Mouse (Mus musculus) naive thymus-derived CD4-positive, alpha-beta T cell, adult 2 months (primary cell): Measurements from ENCODE around the gene Adi1.

Experiments
- DNase-seq: peaks from one replicate; pipeline ENCODE4 v3.0.0-alpha.2; 2011; ENCODE audit warnings: low read depth

Gene Adi1

DNA sequence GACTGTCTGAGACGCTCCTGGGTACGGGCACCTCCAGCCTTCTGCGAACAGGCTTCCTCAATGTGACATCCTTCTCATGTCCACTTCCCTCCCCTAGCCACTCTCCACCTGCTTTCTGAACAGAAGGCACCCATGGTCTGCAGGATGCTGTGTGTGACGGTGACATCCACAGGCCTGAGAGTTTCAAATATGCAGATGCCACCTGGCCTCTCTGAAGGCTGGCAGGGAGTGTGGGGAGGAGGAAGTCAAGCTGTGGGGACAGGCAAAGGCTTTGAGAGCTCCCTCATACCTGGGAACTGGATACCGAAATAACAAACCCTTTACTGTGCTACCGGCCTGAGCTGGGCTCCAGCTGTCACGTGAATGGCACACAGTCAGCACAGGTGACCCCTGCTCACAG lies 19.7 kb downstream of the Adi1 start:
- no peak for DNase-seq

DNA sequence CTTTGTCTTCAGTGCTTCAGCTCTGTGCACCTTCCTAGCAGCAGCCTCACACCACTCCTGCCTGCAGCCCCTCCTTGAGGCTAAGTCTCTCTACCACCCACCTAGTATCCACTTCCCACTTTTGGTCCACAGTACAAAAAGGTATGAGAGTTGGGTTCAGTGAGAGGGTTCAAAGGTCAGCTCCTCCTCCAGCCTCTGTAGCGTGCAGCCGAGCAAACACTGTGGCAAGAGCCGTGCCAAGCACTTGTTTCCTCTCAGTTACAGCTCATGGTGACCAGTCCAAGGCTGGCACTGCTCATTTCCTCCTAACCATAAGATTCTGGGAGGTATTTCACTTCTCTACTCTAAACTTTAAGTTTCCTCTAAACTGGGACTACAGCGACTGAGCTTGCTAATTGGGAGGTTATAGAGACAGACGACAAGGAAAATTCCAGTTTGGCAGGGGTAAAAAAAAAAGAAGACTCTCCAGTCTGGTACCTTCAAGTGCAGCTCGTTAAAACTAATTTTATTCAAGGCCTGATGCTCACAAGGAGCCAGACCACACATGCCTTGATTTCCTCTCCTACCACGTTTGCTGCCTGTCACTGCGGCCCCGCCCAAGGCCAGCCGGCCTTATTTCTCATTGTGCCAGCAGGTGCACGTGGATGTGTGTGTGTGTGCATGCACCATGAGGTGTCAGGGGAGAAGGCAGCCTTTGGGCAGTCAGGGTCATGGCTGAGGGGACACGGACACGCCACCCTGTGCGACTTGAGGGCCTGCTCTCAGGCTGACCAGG lies 23.0 kb downstream of the Adi1 start:
- no peak for DNase-seq

DNA sequence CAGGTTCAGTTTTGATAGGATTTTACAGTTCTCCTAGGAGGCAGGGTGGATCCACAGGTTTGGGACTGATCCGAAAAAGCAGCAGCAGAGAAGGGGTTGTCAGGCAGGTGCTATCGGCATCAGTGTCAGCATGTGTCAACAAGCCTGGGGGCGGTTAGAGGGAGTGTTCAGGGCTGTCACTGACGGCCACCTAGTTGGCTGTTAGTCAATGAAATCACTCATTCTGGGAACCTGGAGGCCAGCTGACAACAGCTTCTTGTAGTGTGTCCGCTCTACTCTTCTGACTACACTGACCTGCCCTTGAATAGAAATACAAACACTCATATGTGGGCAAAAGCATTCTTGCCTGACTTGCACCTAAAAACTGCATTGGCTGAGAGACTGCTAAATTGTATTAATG lies 24.1 kb downstream of the Adi1 start:
- DNase-seq: no peak

DNA sequence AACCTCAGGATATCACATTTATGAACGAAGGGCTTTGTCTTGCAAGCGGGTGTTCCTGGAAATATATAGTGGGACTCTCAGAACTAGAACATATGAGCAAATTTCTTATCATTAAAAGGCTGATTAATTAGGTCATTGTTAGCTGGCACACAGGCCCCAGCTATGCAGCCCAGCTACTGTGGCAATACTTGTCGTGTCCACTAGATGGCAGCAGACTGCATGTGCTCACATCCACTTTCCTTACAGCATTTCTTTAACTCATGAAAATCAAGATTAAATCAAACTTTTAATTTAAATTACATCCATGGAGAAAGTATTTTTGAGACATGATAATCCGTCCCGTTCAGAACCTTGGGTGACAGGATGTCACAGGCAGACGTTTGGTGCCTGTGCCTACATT lies 24.6 kb downstream of the Adi1 start:
- peak; percentile 86 for DNase-seq

DNA sequence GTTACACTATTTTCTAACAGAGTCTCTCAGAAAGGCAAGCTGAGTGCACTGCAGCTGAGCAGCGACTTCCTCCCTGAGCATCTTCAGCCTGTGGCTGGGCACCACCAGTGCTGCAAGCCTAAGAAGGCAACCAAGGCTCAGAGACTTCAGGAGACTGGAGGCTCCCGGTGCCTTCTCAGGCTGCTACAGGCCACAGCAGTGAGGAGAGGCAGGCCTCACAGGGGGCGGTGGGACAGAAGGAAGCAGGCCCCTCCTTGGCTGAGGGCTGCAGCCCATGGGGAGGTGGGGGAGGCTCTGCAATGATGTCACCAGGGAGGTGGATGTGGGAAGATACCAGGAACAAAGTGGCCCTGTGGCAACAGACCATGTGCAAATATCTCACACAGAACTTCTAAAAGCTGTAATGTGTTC lies 25.1 kb downstream of the Adi1 start:
- no peak for DNase-seq

DNA sequence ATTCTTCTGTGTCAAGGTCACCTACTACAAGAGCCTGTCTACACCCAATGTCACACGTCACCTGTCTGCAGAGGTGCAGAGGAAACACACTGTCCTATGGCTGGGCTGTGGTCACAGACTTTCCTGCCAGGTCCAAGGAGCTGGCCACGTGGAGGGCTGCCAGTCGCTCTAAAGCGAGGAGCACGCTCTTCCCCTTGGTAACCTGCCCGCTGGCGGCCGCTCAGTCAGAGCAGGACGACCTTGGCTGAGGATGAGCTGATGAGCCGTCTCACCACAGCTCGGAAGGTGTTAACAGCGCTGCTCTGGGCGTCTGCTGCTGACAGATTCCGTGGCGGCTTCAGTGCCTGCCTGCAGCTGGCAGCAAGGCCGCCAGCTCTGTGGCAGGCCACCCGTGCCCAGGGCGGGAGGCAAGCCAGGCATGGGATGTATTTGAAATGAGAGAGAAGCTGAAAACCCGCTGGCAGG lies 25.6 kb downstream of the Adi1 start:
- DNase-seq: no peak

DNA sequence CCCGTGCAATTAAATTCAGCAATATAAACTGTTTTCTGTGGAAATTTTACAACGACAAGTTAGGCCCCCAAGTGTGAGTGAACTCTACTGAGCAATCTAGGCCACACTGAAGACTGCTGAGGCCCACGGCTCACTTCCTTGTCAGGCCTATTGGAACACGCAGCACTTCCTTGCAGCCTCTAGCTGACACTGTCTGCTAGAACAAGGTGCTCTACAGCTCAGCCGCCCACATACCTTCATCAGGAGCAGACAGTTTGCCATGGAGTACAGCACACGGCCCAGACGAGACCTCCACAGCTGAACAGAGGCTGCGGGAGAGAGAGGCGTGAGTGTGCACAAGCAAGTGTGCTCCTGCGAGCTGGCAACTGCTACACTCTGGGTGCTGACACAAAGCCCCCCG lies 26.3 kb downstream of the Adi1 start:
- no peak for DNase-seq

DNA sequence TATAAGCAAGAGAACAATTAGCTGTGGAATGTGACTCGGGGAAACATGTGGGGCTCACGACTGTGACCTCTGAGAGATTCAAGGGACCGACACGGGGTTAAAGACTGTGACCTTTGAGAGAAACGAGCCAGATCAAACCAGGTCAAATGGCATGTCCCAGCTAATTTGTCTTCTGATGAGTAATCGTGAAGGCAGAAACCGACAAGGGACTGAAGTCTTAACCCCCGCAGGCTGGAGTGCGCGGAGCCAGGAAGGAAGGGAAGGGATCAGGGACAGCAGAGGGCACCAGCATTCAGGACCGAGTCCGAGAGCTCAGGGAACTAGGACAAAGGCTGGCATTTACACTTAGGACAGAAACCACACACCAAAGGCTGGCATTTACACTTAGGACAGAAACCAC lies 29.4 kb downstream of the Adi1 start:
- DNase-seq: no peak

DNA sequence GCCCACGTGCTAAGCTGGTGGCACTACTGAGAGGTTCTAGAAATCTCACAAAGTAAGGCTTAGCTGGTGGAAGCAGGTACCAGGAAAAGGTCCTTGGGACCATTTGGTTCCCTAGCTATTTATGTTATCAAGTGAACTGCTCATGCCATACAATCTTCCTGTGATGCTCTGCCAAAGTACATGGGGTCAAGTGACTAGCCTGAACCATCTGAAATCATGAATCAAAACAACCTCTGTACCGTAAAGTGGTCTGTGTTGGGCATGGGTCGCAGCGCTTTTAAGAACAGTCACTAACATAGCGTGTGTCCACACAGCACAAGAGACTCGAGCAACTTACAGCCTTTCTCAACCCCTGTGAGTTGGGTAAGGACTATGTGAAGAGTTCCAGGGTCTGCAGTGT lies 30.2 kb downstream of the Adi1 start:
- DNase-seq: no peak

DNA sequence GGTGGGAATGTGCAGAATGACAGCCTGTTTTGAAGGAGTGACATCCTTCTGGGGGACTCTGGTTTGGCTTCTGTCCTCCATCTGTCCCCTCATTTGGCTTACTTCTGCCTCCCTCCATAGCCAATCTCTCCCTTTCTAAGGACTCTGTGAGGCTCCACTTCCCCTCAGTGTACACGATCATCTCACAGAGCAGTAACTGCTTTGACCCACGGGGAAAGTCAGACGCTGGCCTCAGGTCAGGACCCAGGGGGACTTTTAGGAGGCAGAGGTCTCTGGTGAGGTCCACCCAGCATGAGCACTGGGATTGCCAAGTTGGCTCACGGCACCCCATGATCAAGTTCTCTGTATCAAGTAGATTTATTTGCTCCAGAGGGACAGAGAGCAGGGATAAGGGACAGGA lies 33.1 kb downstream of the Adi1 start:
- DNase-seq: no peak

DNA sequence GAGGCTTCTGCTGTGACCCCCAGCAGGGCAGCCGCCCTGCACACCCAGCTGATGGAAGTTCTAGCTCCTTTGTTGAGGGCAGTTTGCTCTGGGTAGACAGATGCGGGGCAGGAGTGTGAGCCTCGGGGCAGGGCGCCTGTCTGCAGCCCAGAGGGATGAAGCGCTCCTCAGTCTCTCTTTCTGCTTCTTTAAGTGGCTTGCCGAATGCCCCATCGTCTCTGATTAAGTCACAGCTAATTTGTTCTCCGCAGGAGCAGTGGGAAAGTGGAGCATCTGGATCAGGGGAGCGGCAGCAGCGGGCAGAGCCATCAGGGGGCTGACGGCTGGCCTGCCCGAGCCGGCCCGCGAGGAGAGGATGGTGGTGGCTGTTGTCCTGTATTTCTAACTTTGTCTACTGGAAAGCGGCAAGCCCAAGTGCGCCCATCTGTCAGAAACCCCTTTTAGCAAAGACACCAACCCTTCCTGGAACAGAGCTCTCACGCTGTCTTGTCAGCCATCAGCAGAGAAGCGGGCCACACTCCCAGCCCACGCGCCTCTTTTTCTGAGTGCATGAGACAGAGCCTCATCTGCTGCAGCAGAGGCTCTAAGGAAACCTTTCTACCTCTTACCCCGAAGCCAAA lies 35.6 kb downstream of the Adi1 start:
- no peak for DNase-seq

DNA sequence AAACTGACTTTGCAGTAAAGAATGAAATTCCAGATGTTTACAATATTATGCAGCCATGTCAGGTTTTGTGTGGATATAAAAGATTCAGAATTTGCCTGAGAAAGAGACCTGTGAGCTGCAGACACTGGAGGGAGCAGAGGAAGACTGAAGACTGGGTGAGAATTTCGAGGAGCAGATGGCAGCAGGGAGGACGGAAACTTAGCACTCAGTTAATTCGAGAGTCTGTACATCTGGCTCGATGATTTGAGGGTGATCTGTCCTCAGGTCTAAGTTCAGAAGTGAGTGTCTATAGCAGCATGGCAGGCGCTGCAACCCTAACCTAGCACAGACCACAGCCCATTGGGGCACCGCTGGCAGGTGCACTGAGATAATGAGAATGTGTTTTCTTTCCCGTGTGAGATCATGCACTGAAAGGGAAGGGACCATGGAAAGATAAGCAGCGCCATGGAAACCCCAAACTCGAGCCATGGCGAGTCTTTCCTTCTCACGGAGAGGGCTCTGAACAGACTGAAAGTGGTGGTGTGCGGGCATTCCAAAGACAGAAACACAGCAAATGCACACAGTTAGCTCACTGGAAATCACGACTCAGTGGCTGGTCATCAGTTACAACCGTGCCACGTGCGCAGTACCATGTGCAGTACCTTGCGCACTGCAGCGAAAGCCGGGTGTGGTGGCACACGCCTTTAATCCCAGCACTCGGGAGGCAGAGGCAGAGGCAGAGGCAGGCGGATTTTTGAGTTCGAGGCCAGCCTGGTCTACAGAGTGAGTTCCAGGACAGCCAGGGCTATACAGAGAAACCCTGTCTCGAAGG lies 40.0 kb downstream of the Adi1 start:
- DNase-seq: no peak

DNA sequence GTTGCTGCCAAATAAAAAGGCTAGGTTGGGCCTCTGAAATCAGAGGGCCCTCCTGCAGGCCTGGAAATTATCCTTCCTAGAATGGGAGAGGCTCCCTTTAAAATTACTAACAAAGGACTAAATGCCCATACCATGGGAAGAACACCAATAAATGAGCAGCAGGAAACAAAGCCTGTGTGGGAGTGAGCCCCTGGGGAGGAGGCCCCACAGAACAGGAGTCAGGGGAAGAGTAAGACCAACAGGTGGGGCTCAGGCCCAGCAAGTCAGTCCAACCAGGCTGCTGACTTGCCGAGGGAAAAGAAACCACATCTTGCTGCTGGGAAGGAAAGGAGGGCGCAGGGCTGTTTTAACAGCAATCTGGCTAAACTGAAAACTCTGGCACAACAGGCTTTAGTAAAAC lies 42.0 kb downstream of the Adi1 start:
- DNase-seq: no peak

DNA sequence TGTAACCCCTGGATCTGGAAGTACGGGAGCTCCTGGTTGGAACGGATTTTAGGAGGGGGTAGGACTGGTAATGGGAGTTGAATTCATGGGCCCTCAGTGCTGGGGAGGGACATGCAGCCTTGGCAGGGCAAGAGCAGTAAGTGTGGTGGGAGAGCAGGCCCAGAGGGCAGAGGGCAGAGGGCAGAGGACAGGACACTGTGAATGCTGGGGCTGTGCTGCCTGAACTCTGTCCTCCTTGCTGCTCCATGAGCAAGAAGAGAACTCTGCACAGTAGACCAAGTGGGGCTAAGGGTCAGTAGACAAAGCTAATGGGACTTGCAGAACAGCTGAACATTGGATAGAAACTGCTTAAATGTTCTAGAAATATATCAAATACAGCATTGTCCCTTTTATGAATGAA lies 43.1 kb downstream of the Adi1 start:
- DNase-seq: no peak

DNA sequence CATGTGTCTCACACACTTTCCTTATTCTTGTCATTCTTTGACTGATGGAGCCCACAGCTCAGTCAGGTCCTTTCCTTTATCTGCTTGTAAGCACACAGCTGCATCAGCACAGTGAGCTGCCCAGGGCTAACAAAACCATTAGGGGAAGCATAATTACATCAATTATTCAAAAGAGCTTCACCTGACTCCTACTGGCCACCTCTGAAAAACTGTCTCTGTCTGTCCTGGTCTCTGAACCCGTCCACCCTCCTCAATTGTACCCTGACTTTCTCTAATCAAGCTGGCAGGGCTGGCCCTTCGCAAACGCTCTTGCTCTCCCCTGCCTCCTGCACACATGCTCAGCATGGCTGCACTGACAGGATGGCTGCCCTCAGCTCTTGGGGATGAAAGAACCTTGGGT lies 49.3 kb downstream of the Adi1 start:
- DNase-seq: no peak

DNA sequence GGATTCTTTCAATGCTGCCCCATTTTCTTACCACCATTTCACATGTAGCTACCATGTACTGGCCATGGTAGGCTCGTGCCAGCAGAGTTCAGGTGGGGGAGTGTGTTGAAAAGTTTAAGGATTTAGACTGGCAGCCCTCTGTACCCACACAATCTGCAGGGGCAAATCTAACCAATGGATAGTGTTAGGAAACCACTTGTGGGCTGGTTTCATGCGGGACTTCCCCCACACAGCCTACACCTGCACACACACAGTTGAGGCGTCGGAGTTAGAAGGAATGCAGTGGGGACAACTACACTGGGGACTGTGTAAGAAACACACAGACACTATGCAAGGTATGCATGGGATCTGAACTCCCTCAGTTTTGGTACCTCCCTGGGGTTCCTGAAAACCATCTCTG lies 51.2 kb downstream of the Adi1 start:
- DNase-seq: no peak

DNA sequence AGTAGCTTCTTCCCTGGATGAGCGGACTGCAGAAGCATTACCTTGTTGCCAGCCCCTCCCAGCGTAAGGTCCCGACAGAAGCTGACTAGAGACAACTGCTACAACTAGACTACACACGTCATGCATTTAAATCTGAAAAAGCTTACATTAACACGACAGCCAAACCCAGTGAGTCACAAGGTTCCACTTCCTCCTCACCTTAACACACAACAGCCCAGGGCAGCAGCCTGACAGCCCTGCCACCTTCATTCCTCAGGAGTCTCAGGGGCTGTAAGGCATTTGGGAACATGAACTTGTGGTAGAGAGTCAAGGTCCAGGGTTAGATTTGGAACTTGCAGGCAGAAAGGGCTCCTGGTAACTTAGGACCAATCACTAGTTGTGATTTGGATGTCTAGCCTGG lies 52.0 kb downstream of the Adi1 start:
- DNase-seq: no peak
